Mouse (Mus musculus) gastrocnemius, postnatal 14 days (tissue): ENCODE results near the gene Entpd3. TPM values are rescaled to one million over a fixed set of nuclear protein-coding genes. Genes with fewer than 3 reads are reported as not detected.

Source experiments
- DNase-seq: peaks from one replicate; pipeline ENCODE4 v3.0.0; 2021; ENCODE audit warnings: mixed read lengths
- intact Hi-C: fragments of 180-260 bp; cut with DNase I; formaldehyde crosslinking; loops from one replicate; pipeline ENCODE4 v1.15.1; 2025; ENCODE audit warnings: low total_unique reads
- total RNA-seq, 2 experiments: library from RNA; stranded (reverse); gene quantifications; 2 replicates each; pipeline ENCODE4 v1.2.3; 2021

The Entpd3 gene
- total RNA-seq, 2 experiments from 2014 or later, result not detected

GRCm38 (mm10) chr9:120577133-120577651, 37.6 kb downstream of the Entpd3 start:
- DNase-seq, result peak; percentile 88
- intact Hi-C loops, result no loop called here

DNA sequence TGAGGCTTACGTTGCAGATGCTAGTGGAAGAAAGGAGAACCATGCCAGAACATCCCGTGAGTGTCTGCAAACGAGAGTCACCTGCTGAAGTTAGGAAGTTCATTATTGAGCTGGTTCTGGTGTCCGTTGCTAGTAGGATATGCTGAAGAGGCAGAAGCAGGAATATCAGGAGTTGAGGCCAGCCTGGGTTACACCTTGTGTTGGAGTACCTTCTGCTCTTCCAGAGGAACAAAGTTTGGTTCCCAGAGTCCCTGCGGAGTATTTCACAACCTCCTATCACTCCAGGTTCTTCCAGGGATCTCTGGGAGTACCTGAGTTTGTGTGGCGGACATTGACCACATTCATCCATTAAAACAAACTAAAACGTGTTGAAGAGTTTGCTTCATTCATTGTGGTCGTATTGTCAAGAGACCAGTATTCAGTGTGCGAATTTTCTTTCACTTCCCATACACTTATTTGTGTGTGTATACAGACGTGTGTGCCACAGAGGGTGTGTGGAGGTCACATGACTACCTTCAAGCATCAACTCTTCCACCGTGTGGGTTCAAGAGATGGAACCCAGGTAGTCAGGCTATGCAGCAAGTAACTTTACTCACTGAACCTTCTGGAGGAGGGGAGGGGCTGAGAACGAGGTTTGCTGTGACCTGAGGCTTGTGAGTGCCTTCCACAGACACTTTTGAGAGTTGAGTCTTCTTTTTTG, 38.2 kb downstream of the Entpd3 start:
- intact Hi-C loops, result no loop called here
- no peak for DNase-seq

GRCm38 (mm10) chr9:120578701-120579100, 39.1 kb downstream of the Entpd3 start:
- intact Hi-C loops, result no loop called here
- no peak for DNase-seq

DNA sequence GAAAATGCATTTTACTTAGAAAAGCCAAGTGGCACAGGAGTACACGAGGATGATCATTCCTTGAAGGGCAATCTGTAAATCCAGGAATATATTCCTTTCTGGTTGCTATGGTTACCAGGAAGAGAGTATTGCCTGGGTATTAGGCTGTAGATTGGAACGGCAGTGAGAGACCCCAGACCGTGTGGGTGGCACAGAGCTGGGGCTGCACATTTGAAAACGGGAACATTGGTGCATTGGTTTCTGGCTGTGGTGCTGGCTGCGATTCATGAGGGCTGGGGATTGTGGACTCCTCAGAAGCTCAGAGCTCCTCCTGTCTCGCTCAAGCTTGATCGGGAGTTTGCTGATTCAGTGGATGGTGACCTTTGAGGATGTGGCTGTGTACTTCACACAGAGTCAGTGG, 40.2 kb downstream of the Entpd3 start:
- no peak for DNase-seq
- intact Hi-C loops, result no loop called here

- intact Hi-C loops, result no loop called here
- DNase-seq, result peak; percentile 28
Observed at GRCm38 (mm10) chr9:120581941-120582618, 42.5 kb downstream of the Entpd3 start.

DNA sequence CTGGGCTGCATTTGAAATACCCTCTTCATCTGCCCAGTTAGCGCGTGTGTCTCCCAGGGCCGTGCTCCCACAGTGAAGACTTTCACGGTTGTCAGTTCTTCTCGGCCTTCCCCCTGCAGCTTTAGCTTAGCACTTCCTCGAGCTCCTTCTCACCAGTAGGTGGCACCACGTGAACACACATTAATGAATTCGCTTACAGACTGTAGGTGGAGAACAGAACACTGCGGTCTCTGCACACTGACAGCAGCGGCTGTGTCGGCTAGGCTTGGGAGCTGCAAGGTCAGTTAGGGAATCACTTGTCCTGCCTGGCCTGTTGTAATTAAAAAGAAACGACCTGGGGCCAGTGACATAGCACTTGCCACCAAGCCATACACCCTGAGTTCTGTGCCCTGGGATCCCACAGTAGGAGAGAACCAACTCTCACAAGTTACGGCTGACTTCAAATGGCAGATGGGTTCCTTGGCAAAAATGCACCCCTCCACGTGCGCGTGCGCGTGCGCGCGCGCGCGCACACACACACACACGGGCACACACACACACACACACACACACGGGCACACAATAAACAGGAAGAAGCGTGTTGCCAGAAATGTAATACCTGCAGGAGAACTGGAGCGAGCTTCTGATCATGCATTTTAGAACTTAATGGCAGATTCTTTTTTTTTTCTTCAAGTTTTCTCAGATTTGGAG, 43.1 kb downstream of the Entpd3 start:
- DNase-seq, result peak; percentile 85
- intact Hi-C loops, result no loop called here

DNA sequence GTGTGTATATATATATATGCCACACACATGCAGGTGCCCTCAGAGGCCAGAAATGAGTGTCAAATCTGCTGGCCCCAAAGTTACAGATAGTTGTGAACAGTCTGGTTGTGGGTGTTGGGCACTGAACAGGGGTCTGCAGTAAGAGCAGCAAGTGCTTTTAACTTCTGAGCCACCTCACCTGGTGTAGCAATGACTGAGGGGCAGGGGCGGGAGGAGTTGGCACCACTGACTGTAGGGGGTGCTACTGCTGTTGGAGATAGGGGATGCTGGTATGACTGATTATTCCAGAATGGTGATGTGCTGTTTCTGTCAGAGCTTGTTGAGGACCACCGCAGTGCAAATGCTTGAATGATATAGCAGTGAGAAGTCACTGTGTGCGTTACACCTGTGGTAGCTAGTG, 43.7 kb downstream of the Entpd3 start:
- DNase-seq, result no peak
- intact Hi-C loops, result no loop called here

DNA sequence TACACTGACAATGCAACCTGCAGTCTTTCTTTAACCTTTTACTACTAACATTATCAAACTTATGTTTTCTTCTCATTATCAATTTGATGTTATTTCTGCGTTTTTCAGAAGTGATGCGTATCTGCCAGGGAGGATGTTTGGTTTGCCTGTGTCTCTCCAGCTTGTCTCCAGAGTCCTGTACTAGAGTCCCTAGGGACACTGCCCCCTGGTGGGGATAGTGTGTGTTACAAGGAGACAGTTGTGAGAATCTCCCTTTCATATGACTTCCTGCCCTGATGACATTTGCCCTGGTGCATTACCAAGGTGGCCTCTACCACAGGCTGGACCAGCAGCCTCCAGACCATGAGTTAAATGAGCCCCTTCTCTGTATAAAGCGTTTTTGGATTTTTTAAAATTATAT, 46.9 kb downstream of the Entpd3 start:
- intact Hi-C loops, result loop anchor here (5.0 kb wide), 2 partner anchors 84 to 154 kb away; no protein-coding TSS in a partner anchor
- DNase-seq, result peak; percentile 64

- DNase-seq, result peak; percentile 65
- intact Hi-C loops, result loop anchor here (10.0 kb wide), 1 partner anchor 623 kb away; no protein-coding TSS in a partner anchor
Observed at GRCm38 (mm10) chr9:120591490-120591889, 51.9 kb downstream of the Entpd3 start.

DNA sequence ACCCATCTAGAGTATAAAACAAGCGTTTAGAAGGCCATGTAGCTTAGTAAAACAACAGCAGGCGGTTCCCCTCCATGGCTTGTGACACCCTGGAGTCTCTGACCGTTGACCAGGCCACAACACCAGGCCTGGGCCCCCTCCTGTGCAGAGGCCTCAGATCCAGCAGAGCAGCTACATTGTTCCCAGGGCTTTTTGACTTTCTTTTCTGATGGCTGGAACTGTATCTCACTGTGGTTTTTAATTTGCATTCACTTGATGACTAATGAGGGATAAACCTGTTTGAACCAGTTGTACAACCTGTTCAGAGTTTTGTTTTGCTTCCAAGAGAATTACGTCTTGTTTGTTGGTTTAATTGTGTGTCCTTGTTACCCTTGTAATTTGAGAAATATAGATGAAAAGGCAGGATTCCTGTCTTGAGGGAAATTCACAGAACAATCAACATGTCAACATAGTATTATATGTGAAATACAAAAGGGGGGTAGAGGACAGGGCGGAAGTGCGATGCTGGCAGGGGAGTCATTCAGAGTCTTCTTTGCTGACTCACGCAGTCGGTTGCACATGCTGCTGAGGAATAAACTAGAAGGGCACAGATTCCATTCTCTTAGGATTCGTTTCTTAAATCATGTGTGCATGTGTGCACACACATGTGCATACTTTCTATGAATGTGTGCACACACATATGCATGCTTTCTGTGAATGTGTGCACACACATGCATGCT, 53.9 kb downstream of the Entpd3 start:
- intact Hi-C loops, result loop anchor here (10.0 kb wide), 1 partner anchor 621 kb away; no protein-coding TSS in a partner anchor
- no peak for DNase-seq

GRCm38 (mm10) chr9:120594839-120595238, 55.2 kb downstream of the Entpd3 start:
- intact Hi-C loops, result loop anchor here (10.0 kb wide), 1 partner anchor 620 kb away; no protein-coding TSS in a partner anchor
- DNase-seq, result no peak

DNA sequence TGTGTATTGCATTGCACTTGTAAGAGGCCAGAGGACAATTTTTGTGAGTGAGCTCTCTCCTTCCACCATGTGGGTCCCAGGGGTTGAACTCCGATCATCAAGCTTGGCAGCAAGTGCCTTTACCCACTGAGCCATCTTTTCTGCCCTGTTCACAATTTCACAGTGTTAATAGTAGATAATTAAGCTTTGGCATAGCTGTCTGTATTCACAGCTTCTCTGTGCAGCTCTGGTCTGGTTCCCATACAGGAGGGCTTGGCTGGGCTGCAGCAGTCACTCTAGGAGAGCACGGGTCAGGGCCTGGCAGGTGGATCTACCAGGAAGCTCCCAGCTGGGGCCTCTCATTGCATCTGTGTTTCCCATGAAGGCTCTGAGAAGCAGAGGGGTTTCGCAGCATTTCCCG, 55.7 kb downstream of the Entpd3 start:
- no peak for DNase-seq
- intact Hi-C loops, result loop anchor here (10.0 kb wide), 1 partner anchor 619 kb away; no protein-coding TSS in a partner anchor

- intact Hi-C loops, result loop anchor here (5.0 to 10.0 kb wide), 2 partner anchors 333 to 641 kb away; no protein-coding TSS in a partner anchor
- peak; percentile 69 for DNase-seq
Observed at GRCm38 (mm10) chr9:120601488-120602171, 62.0 kb downstream of the Entpd3 start.

GRCm38 (mm10) chr9:120602172-120602838, 62.7 kb downstream of the Entpd3 start:
- peak; percentile 38 for DNase-seq
- intact Hi-C loops, result loop anchor here (5.0 to 10.0 kb wide), 2 partner anchors 332 to 640 kb away; no protein-coding TSS in a partner anchor

DNA sequence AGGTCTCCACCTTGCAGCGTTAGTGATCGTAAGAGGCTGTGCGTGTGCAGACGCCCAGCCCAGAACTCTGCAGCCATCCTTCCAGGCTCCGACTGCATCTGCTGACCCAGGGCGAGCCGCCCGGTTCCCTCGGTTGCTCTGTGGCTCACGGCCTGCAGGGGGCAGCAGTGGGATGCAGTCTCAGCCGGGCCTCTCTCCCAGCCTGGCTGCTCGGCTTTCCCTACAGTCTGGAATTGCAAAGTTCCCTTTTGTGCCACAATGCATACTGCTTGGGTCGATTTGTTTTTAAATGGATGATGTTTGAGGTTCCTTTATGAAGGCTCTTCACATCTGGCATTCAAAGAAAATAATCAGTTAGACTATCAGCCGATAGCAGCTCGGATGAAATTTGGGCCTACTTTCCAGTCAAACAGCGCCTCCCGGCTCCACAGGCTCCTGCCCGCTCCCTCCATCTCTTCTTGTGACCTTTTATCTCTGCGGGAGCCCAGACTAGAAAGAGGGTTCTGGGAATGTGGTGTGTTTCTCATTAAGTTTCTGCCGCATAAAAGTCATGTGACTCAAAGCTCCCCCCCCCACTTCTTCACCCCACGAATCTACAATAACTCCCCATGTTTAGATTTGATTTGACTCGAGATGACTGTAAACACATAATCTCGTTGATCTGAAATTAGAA, 63.4 kb downstream of the Entpd3 start:
- DNase-seq, result peak; percentile 88
- intact Hi-C loops, result loop anchor here (5.0 to 10.0 kb wide), 2 partner anchors 332 to 639 kb away; no protein-coding TSS in a partner anchor

DNA sequence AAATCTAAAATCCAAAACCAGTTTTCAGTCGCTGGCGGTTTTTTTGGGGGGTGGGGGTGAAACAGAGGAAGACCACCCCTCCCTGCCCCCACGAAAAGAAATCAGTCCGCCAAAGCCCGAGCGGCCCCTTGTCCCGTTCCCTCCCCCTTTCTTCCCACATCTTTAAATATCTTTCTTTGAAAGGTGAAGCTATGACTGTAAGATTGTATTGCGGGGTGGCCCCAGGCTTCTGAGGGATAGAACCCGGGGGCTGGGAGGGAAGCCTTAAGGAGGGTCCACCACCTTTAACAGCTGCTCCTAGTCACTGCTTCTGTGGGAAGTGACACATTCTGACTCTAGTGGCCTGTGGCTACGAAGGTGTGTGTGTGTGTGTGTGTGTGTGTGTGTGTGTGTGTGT, 63.9 kb downstream of the Entpd3 start:
- no peak for DNase-seq
- intact Hi-C loops, result loop anchor here (5.0 to 10.0 kb wide), 2 partner anchors 331 to 639 kb away; no protein-coding TSS in a partner anchor

GRCm38 (mm10) chr9:120603956-120604355, 64.3 kb downstream of the Entpd3 start:
- DNase-seq, result no peak
- intact Hi-C loops, result loop anchor here (5.0 to 10.0 kb wide), 2 partner anchors 331 to 638 kb away; no protein-coding TSS in a partner anchor
